40 mouse cellular contexts compared by ENCODE assay signal in the genomic region with DNA sequence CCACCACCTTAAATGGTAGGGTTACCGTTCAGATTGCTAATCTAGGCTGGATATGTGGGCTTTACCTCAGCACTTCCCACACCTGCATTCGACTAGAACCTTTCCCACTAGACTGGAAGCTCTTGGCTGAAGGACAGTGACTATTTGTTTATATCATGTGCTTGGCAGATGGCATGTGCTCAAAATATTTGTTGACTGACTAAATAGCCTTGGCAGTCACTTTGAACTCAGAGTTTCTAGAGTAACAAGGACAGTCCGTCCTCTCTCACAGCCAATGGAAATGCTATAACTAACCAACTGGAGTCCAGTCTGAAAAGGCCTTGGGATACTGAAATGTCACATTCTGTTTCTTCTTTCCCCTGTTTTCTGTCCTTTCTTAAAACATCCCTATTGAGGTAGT. TPM values are rescaled to one million over a fixed set of nuclear protein-coding genes. Genes with fewer than 3 reads are reported as not detected.
DNase-seq lines count a peak whose midpoint lies in the region; ATAC-seq and TF ChIP-seq lines count a peak whose summit lies in the region.
"Had no signal": no experiment of that assay in that cellular context is flagged by ENCODE, and none has a peak within 500 bp of the region (broad histone marks: within the 10 kb centered on the region; RNA-seq: fewer than 3 reads in every experiment).

No protein-coding gene starts in this region.

- peak overlapping the region; percentile 62 for H3K9ac ChIP-seq in liver, adult 2 months (ENCODE audit: low read depth, low read length)
- no peak overlapping the region for H3K9ac ChIP-seq in liver, embryonic 12.5 days
- H3K9ac ChIP-seq: embryonic facial prominence, embryonic 15.5 days; forebrain, embryonic 12.5 days; hindbrain, embryonic 14.5 days; neural tube, embryonic 15.5 days had no signal

- no peak for ATAC-seq in liver, embryonic 12.5 days
- ATAC-seq: inflammation-experienced regulatory T-cells, adult 6 months; Patski had no signal

- no peak for TF ChIP-seq POLR2A in liver, adult 2 months (IDR thresholded peaks at IDR 0.05; ENCODE audit: extremely low read depth, insufficient read depth, low read length)

- H3K27me3 ChIP-seq in liver, adult 2 months (ENCODE audit: control insufficient read depth, insufficient read depth, low read length): no peaks in the 10 kb centered on the region
- peaks cover 42% of the 10 kb centered on the region for H3K27me3 ChIP-seq in liver, embryonic 12.5 days (replicated peaks)

- 20% methylated on average over 3 of the region's 3 CpGs for WGBS in liver, adult 2 months
- 73% methylated on average over 3 of the region's 3 CpGs for WGBS in liver, embryonic 12.5 days (ENCODE audit: insufficient replicate concordance)

- no peak overlapping the region for H3K4me2 ChIP-seq in liver, embryonic 12.5 days
- H3K4me2 ChIP-seq: embryonic facial prominence, embryonic 15.5 days; forebrain, embryonic 12.5 days; hindbrain, embryonic 14.5 days; liver, embryonic 11.5 days; neural tube, embryonic 15.5 days had no signal

- intact Hi-C loops in heart, postnatal 25 days (cut with DNase I): no loop called here

- no peak overlapping the region for H3K4me3 ChIP-seq in liver, adult 2 months (ENCODE audit: insufficient read depth, low read depth, low read length)
- no peak overlapping the region for H3K4me3 ChIP-seq in liver, embryonic 12.5 days
- H3K4me3 ChIP-seq: embryonic facial prominence, embryonic 10.5 days; embryonic facial prominence, embryonic 15.5 days; forebrain, embryonic 12.5 days; neural tube, embryonic 15.5 days had no signal

- peaks cover 8% of the 10 kb centered on the region for H3K4me1 ChIP-seq in liver, adult 2 months (ENCODE audit: control insufficient read depth, insufficient read depth, low read length)
- peaks cover 11% of the 10 kb centered on the region for H3K4me1 ChIP-seq in liver, embryonic 12.5 days
- H3K4me1 ChIP-seq: embryonic facial prominence, embryonic 10.5 days; embryonic facial prominence, embryonic 15.5 days; forebrain, embryonic 12.5 days; neural tube, embryonic 15.5 days had no signal

- no peak for TF ChIP-seq CTCF in liver, adult 2 months (IDR thresholded peaks at IDR 0.05; ENCODE audit: low read depth, low read length)

- no peaks in the 10 kb centered on the region for H3K79me2 ChIP-seq in liver, adult 2 months (ENCODE audit: control insufficient read depth, insufficient read depth, low read length)

- H3K36me3 ChIP-seq in liver, adult 2 months (ENCODE audit: control insufficient read depth, insufficient read depth, low read length): no peaks in the 10 kb centered on the region
- H3K36me3 ChIP-seq in liver, embryonic 12.5 days: no peaks in the 10 kb centered on the region
- H3K36me3 ChIP-seq: embryonic facial prominence, embryonic 10.5 days; embryonic facial prominence, embryonic 15.5 days; forebrain, embryonic 12.5 days; G1E; neural tube, embryonic 15.5 days had no signal

- peak overlapping the region; percentile 95 for H3K27ac ChIP-seq in liver, adult 2 months (replicated peaks; ENCODE audit: insufficient read depth, low read depth, low read length)
- no peak overlapping the region for H3K27ac ChIP-seq in liver, embryonic 12.5 days
- H3K27ac ChIP-seq: embryonic facial prominence, embryonic 10.5 days; embryonic facial prominence, embryonic 15.5 days; forebrain, embryonic 12.5 days; hindbrain, embryonic 14.5 days; neural tube, embryonic 15.5 days; stomach, postnatal 0 days had no signal

- DNase-seq in adrenal gland, adult (ENCODE audit: inconsistent age in 2 of 2, low spot score in 1 of 2): peak; percentile 48 to 81
- DNase-seq in adrenal gland, postnatal 25 days: no peak
- DNase-seq in heart, adult 11 months: peak; percentile 82
- DNase-seq in heart, postnatal 25 days (ENCODE audit: low spot score): no peak
- DNase-seq in liver, adult 2 months (ENCODE audit: extremely low read depth, low read depth, low spot score): peak; percentile 96
- peak; percentile 28 for DNase-seq in adrenal gland, postnatal 14 days
- DNase-seq in kidney, postnatal 10 days: no peak
- DNase-seq: cerebellum, adult 8-10 months; cerebellum, postnatal 25 days; gastrocnemius, postnatal 36 days; kidney, adult 11 months; kidney, postnatal 25 days; lung, adult 18-20 months; lung, postnatal 14 days; midbrain, embryonic 14.5 days; retina, postnatal 1 day; right cerebral cortex, postnatal 25 days; spleen, adult 18-20 months; thymus, adult 18-20 months; thymus, postnatal 25 days had no signal

- no peaks in the 10 kb centered on the region for H3K9me3 ChIP-seq in liver, embryonic 12.5 days (replicated peaks)
- H3K9me3 ChIP-seq: embryonic facial prominence, embryonic 10.5 days; embryonic facial prominence, embryonic 15.5 days; forebrain, embryonic 12.5 days; G1E; neural tube, embryonic 15.5 days had no signal

RNA-seq across cellular contexts. Expression of gene Igbp1, which starts 22.6 kb away (rescaled TPM):
- 60.6 and 65.5 TPM in 2 replicates for total RNA-seq in adrenal gland, postnatal 25 days (2021)
- total RNA-seq in heart, postnatal 25 days (2021): 10 to 100 TPM; 37.5 to 39.7 TPM
- 52.2 and 63.2 TPM in 2 replicates for total RNA-seq in liver, adult 2 months (2014; rRNA removed)
- polyA plus RNA-seq in liver, adult 2 months (2012; rRNA removed): 18.5 and 20.4 TPM in 2 replicates
- 19.0 and 21.0 TPM in 2 replicates for polyA plus RNA-seq in liver, embryonic 12.5 days (2016; fragmentation: Nextera tagmentation; extraction: Ambion mirVana)
- total RNA-seq in adrenal gland, postnatal 14 days (2021): 64.2 and 66.4 TPM in 2 replicates

RNA-seq across cellular contexts. Expression of gene Awat2, which starts 29.0 kb away (rescaled TPM):
- 0.88 and 0.95 TPM in 2 replicates for total RNA-seq in adrenal gland, postnatal 25 days (2021)
- not detected for total RNA-seq in heart, postnatal 25 days (2021)
- total RNA-seq in liver, adult 2 months (2014; rRNA removed): 1.2 and 1.5 TPM in 2 replicates
- polyA plus RNA-seq in liver, adult 2 months (2012; rRNA removed): 0.83 and 1.1 TPM in 2 replicates
- 0.20 and 0.45 TPM in 2 replicates for polyA plus RNA-seq in liver, embryonic 12.5 days (2016; fragmentation: Nextera tagmentation; extraction: Ambion mirVana)
- total RNA-seq in adrenal gland, postnatal 14 days (2021): 0.48 and 0.75 TPM in 2 replicates
- total RNA-seq: layer of hippocampus, adult 18-20 months; layer of hippocampus, postnatal 10 days; left cerebral cortex, postnatal 14 days; monocyte, adult 5-6 weeks had no signal
- polyA plus RNA-seq: G1E; heart, embryonic 14.5 days; midbrain, embryonic 14.5 days; Patski had no signal

RNA-seq across cellular contexts. Expression of gene Otud6a, which starts 42.7 kb away (rescaled TPM):
- total RNA-seq in adrenal gland, postnatal 25 days (2021): not detected in 2 replicates
- not detected for total RNA-seq in heart, postnatal 25 days (2021)
- not detected in 2 replicates for total RNA-seq in liver, adult 2 months (2014; rRNA removed)
- not detected in 2 replicates for polyA plus RNA-seq in liver, adult 2 months (2012; rRNA removed)
- not detected in 2 replicates for polyA plus RNA-seq in liver, embryonic 12.5 days (2016; fragmentation: Nextera tagmentation; extraction: Ambion mirVana)
- not detected in 2 replicates for total RNA-seq in adrenal gland, postnatal 14 days (2021)
- total RNA-seq: gastrocnemius, postnatal 36 days; heart, postnatal 36 days; layer of hippocampus, adult 18-20 months; layer of hippocampus, postnatal 10 days; left cerebral cortex, adult 18-20 months; left cerebral cortex, postnatal 14 days; monocyte, adult 5-6 weeks had no signal
- polyA plus RNA-seq: embryonic facial prominence, embryonic 10.5 days; embryonic facial prominence, embryonic 15.5 days; forebrain, embryonic 12.5 days; G1E; heart, embryonic 14.5 days; hindbrain, embryonic 14.5 days; inflammation-experienced regulatory T-cells, adult 6 months; kidney, embryonic 14.5 days; limb, embryonic 11.5 days; liver, embryonic 11.5 days; midbrain, embryonic 14.5 days; neural tube, embryonic 15.5 days; Patski; stomach, postnatal 0 days had no signal

RNA-seq across cellular contexts. Expression of gene Dgat2l6, which starts 53.1 kb away (rescaled TPM):
- not detected in 2 replicates for total RNA-seq in adrenal gland, postnatal 25 days (2021)
- not detected for total RNA-seq in heart, postnatal 25 days (2021)
- not detected in 2 replicates for total RNA-seq in liver, adult 2 months (2014; rRNA removed)
- not detected in 2 replicates for polyA plus RNA-seq in liver, adult 2 months (2012; rRNA removed)
- not detected in 2 replicates for polyA plus RNA-seq in liver, embryonic 12.5 days (2016; fragmentation: Nextera tagmentation; extraction: Ambion mirVana)
- not detected in 2 replicates for total RNA-seq in adrenal gland, postnatal 14 days (2021)
- total RNA-seq: heart, postnatal 36 days; layer of hippocampus, postnatal 10 days; monocyte, adult 5-6 weeks had no signal
- polyA plus RNA-seq: embryonic facial prominence, embryonic 10.5 days; embryonic facial prominence, embryonic 15.5 days; forebrain, embryonic 12.5 days; G1E; heart, embryonic 14.5 days; hindbrain, embryonic 14.5 days; inflammation-experienced regulatory T-cells, adult 6 months; kidney, embryonic 14.5 days; limb, embryonic 11.5 days; liver, embryonic 11.5 days; midbrain, embryonic 14.5 days; neural tube, embryonic 15.5 days; Patski had no signal

Comparison
In these comparisons a context has a peak if more than half of its experiments do, and no peak if none do; other contexts are left out.
1. DNase-seq: peak in adrenal gland, adult (2 of 2), heart, adult 11 months (single experiment), liver, adult 2 months (single experiment) and adrenal gland, postnatal 14 days (single experiment); none in adrenal gland, postnatal 25 days (single experiment), heart, postnatal 25 days (single experiment) and kidney, postnatal 10 days (single experiment).